Mouse (Mus musculus) heart, postnatal 4 days (tissue): ENCODE data around the gene Igfbp7. TPM values are rescaled to one million over a fixed set of nuclear protein-coding genes. Genes with fewer than 3 reads are reported as not detected.
A peak's percentile ranks its signal among the peaks of the same experiment; 100 is the strongest.

Experiments used
- DNase-seq: peaks from one replicate; pipeline ENCODE4 v3.0.0; 2021
- total RNA-seq, 2 experiments: library from RNA; stranded (reverse); gene quantifications; 2 replicates each; pipeline ENCODE4 v1.2.3; 2021

The Igfbp7 gene
- total RNA-seq, 2 experiments from 2014 or later: 210 to 250 TPM

GRCm38 (mm10) chr5:77348901-77349300, 58.9 kb downstream of the Igfbp7 start:
- no peak for DNase-seq

GRCm38 (mm10) chr5:77340033-77340432, 67.8 kb downstream of the Igfbp7 start:
- DNase-seq: no peak

GRCm38 (mm10) chr5:77330154-77330553, 77.7 kb downstream of the Igfbp7 start:
- no peak for DNase-seq

GRCm38 (mm10) chr5:77324936-77325335, 82.9 kb downstream of the Igfbp7 start:
- no peak for DNase-seq

GRCm38 (mm10) chr5:77314986-77315385, 92.9 kb downstream of the Igfbp7 start:
- no peak for DNase-seq

GRCm38 (mm10) chr5:77314206-77314605, 93.6 kb downstream of the Igfbp7 start:
- DNase-seq: no peak

GRCm38 (mm10) chr5:77309924-77310772, 97.7 kb downstream of the Igfbp7 start, which contains the start of the genes Noa1 and Polr2b:
Noa1 (minus strand) TSS chr5:77310084.
Polr2b (plus strand) TSS chr5:77310147.
- DNase-seq: peak; percentile 99

- peak; percentile 38 for DNase-seq
Observed at GRCm38 (mm10) chr5:77309051-77309906, 98.6 kb downstream of the Igfbp7 start.

- no peak for DNase-seq
Observed at GRCm38 (mm10) chr5:77307821-77308553, 99.9 kb downstream of the Igfbp7 start.

GRCm38 (mm10) chr5:77301296-77301903, 106.4 kb downstream of the Igfbp7 start:
- no peak for DNase-seq

- no peak for DNase-seq
Observed at GRCm38 (mm10) chr5:77299486-77299885, 108.4 kb downstream of the Igfbp7 start.

Other genes starting within 250 kb of the Igfbp7 start
- under 1 TPM; 0.48 to 0.74 TPM for gene Spink2, start 196.6 kb downstream of the Igfbp7 start, total RNA-seq
- gene Rest, start 142.6 kb downstream of the Igfbp7 start, total RNA-seq: 10 to 100 TPM; 33.2 to 34.3 TPM
- 10 to 100 TPM; 14.3 to 14.7 TPM for gene Noa1, start 98.0 kb downstream of the Igfbp7 start, total RNA-seq
- 10 to 100 TPM; 35.3 to 37.2 TPM for gene Polr2b, start 97.9 kb downstream of the Igfbp7 start, total RNA-seq